Mouse (Mus musculus) liver, embryonic 14.5 days (tissue): Measurements from ENCODE around the gene Adamts7. TPM values are rescaled to one million over a fixed set of nuclear protein-coding genes. Genes with fewer than 3 reads are reported as not detected.

Source experiments
- ATAC-seq: fragments of 200-750 bp; cut with Nextera tagmentation; 2 replicates; pipeline ENCODE4 v1.8.0; 2017; ENCODE audit warnings: moderate number of reproducible peaks, mild to moderate bottlenecking, moderate library complexity; ENCODE audit not compliant: insufficient read depth
- DNase-seq, 3 experiments: peaks; one replicate each; pipeline ENCODE4 v3.0.0-alpha.2; 2012 to 2013; ENCODE audit warnings: low read depth in 3 of 3, low spot score in 3 of 3
- H3K27ac ChIP-seq: fragments of 300-500 bp; sonication (generic); 2 replicates; pipeline ENCODE4 v1.5.1; 2014; ENCODE audit warnings: moderate library complexity, mild to moderate bottlenecking, control low read depth, inconsistent platforms
- H3K27me3 ChIP-seq: fragments of 300-500 bp; sonication (generic); 2 replicates; pipeline ENCODE4 v1.6.1; 2014; ENCODE audit warnings: mild to moderate bottlenecking, low read length, moderate library complexity; ENCODE audit not compliant: control insufficient read depth, insufficient read depth
- H3K36me3 ChIP-seq: fragments of 300-500 bp; sonication (generic); replicated peaks from 2 replicates; pipeline ENCODE4 v1.6.1; 2014; ENCODE audit warnings: low read depth; ENCODE audit not compliant: control insufficient read depth, insufficient read depth
- H3K4me1 ChIP-seq, 2 experiments: fragments of 200-500 bp in 1 of 2; fragments of 300-500 bp in 1 of 2; sonication (generic) in 1 of 2; replicated peaks; 2 replicates each; pipeline ENCODE4 v1.6.1; 2012 to 2014; ENCODE audit warnings: antibody characterized with exemption in 1 of 2, inconsistent platforms in 1 of 2, low read length in 1 of 2; ENCODE audit not compliant: control insufficient read depth in 2 of 2, insufficient read depth in 2 of 2
- H3K4me2 ChIP-seq: fragments of 300-500 bp; sonication (generic); 2 replicates; pipeline ENCODE4 v1.6.1; 2014; ENCODE audit warnings: low read depth, mild to moderate bottlenecking, control low read depth, moderate library complexity
- H3K4me3 ChIP-seq, 2 experiments: fragments of 200-500 bp in 1 of 2; fragments of 300-500 bp in 1 of 2; sonication (generic) in 1 of 2; 2 replicates each; pipeline ENCODE4 v1.5.1; 2012 to 2014; ENCODE audit warnings: low read depth in 2 of 2, low read length in 2 of 2, mild to moderate bottlenecking in 2 of 2, control low read depth in 1 of 2, inconsistent platforms in 1 of 2, moderate library complexity in 1 of 2; ENCODE audit not compliant: insufficient read depth in 1 of 2
- H3K9ac ChIP-seq: fragments of 300-500 bp; sonication (generic); replicated peaks from 2 replicates; pipeline ENCODE4 v1.6.1; 2014; ENCODE audit warnings: mild to moderate bottlenecking, control low read depth, moderate library complexity
- H3K9me3 ChIP-seq: fragments of 300-500 bp; sonication (generic); 2 replicates; pipeline ENCODE4 v1.6.1; 2016; ENCODE audit warnings: low read length, mixed read lengths; ENCODE audit not compliant: control insufficient read depth
- CTCF ChIP-seq: IDR thresholded peaks from 2 replicates; pipeline ENCODE4 v1.5.1; 2016; ENCODE audit warnings: antibody characterized with exemption, low read depth, control low read depth
- EP300 ChIP-seq: IDR thresholded peaks from 2 replicates; pipeline ENCODE4 v1.6.1; 2016; ENCODE audit warnings: antibody characterized with exemption, low read depth
- WGBS: fragments of 180-500 bp; shearing (Covaris S2); extraction: QIAGEN DNeasy Blood & Tissue Kit; methylation state at CpG from one replicate; pipeline ENCODE4 v1.1.7; 2014; ENCODE audit not compliant: insufficient replicate concordance; 5-methylcytosine and 5-hydroxymethylcytosine counted together
- polyA plus RNA-seq, 2 experiments: library from polyadenylated mRNA; depleted of rRNA in 1 of 2; stranded (reverse) in 1 of 2; unstranded in 1 of 2; fragments of >200 nt; fragmentation: Nextera tagmentation in 1 of 2; extraction: Ambion mirVana in 1 of 2; gene quantifications; 2 replicates each; pipeline versions ENCODE4 v1.2.1 to v1.2.3; 2012 to 2014

Adamts7 gene
- polyA plus RNA-seq, 2 experiments = 0.47 to 0.64 TPM

GRCm38 (mm10) chr9:90240560-90240959, 77.7 kb downstream of the Adamts7 start:
- Histone ChIP-seq H3K9me3 (no peaks in the 10 kb centered on the region), H3K9ac (no peak overlapping the region), H3K4me1 (peaks cover 60 to 77% of the 10 kb centered on the region in 2 experiments), H3K27me3 (no peaks in the 10 kb centered on the region), H3K4me3 (no peak overlapping the region), H3K27ac (peak overlapping the region; percentile 2; the same call in 1 of the 2 replicates), H3K36me3 (peaks cover 40% of the 10 kb centered on the region), H3K4me2 (no peak overlapping the region)
- WGBS = 70% methylated on average over 4 of the region's 4 CpGs
- no peak for ATAC-seq
- no peak for TF ChIP-seq CTCF
- TF ChIP-seq EP300 = no peak
- DNase-seq = no peak

GRCm38 (mm10) chr9:90241041-90241440, 78.2 kb downstream of the Adamts7 start:
- TF ChIP-seq EP300 (no peak), CTCF (no peak)

GRCm38 (mm10) chr9:90241618-90242017, 78.7 kb downstream of the Adamts7 start:
- no peak for ATAC-seq
- H3K9me3 ChIP-seq = no peaks in the 10 kb centered on the region
- peak overlapping the region; percentile 12 for H3K27ac ChIP-seq
- no peaks in the 10 kb centered on the region for H3K27me3 ChIP-seq
- 45% methylated on average over 7 of the region's 7 CpGs for WGBS
- peaks cover 60 to 77% of the 10 kb centered on the region in 2 experiments for H3K4me1 ChIP-seq
- peak; percentile 63 to 70 (median 66) for DNase-seq
- no peak overlapping the region for H3K4me3 ChIP-seq
- peaks cover 43% of the 10 kb centered on the region for H3K36me3 ChIP-seq
- H3K9ac ChIP-seq = no peak overlapping the region
- H3K4me2 ChIP-seq = no peak overlapping the region
- TF ChIP-seq EP300 = no peak; the same call in 1 of the 2 replicates
- TF ChIP-seq CTCF = peak; percentile 95

More at GRCm38 (mm10) chr9:90241041-90241440, 78.2 kb downstream of the Adamts7 start:
- Histone ChIP-seq H3K9ac (no peak overlapping the region), H3K4me2 (no peak overlapping the region), H3K36me3 (peaks cover 41% of the 10 kb centered on the region), H3K9me3 (no peaks in the 10 kb centered on the region), H3K4me3 (no peak overlapping the region), H3K27ac (peak overlapping the region; percentile 12), H3K4me1 (peaks cover 60 to 77% of the 10 kb centered on the region in 2 experiments), H3K27me3 (no peaks in the 10 kb centered on the region)
- no peak for ATAC-seq
- no peak for DNase-seq
- 62% methylated on average over 6 of the region's 6 CpGs for WGBS

- peaks cover 48% of the 10 kb centered on the region for H3K36me3 ChIP-seq
- WGBS = 82% methylated on average over 6 of the region's 6 CpGs
- DNase-seq = no peak
- H3K4me2 ChIP-seq = peak overlapping the region; percentile 30
- H3K27me3 ChIP-seq = no peaks in the 10 kb centered on the region
- peaks cover 57 to 71% of the 10 kb centered on the region in 2 experiments for H3K4me1 ChIP-seq
- no peak overlapping the region for H3K4me3 ChIP-seq
- peak overlapping the region; percentile 25; the same call in 1 of the 2 replicates for H3K9ac ChIP-seq
- H3K27ac ChIP-seq = peak overlapping the region; percentile 64
- H3K9me3 ChIP-seq = no peaks in the 10 kb centered on the region
- TF ChIP-seq EP300 (no peak), CTCF (no peak)
- no peak for ATAC-seq
These were observed 79.4 kb downstream of the Adamts7 start for GRCm38 (mm10) chr9:90242291-90242690.

- ATAC-seq = peak; percentile 25
- no peak for DNase-seq
- H3K9ac ChIP-seq = peak overlapping the region; percentile 25
These were observed 80.0 kb downstream of the Adamts7 start for GRCm38 (mm10) chr9:90242855-90243254.

More at GRCm38 (mm10) chr9:90242855-90243254, 80.0 kb downstream of the Adamts7 start:
- H3K27ac ChIP-seq = peak overlapping the region; percentile 64
- H3K4me3 ChIP-seq = no peak overlapping the region
- TF ChIP-seq CTCF = 0 out of 2 replicates have a peak, but pooled peaks have one; percentile 5
- TF ChIP-seq EP300 = no peak
- no peaks in the 10 kb centered on the region for H3K9me3 ChIP-seq
- no peaks in the 10 kb centered on the region for H3K27me3 ChIP-seq
- 23% methylated on average over 7 of the region's 7 CpGs for WGBS
- peaks cover 49% of the 10 kb centered on the region for H3K36me3 ChIP-seq
- H3K4me2 ChIP-seq = peak overlapping the region; percentile 30
- peaks cover 54 to 70% of the 10 kb centered on the region in 2 experiments for H3K4me1 ChIP-seq
